Mouse (Mus musculus): ENCODE measurements at regions not wholly inside any gene's neighbourhood (a gene's known extent, or its start where the extent isn't known, plus 50 kb on each side); places are given as distances from the start of the nearest gene placed in this dataset.

DNA sequence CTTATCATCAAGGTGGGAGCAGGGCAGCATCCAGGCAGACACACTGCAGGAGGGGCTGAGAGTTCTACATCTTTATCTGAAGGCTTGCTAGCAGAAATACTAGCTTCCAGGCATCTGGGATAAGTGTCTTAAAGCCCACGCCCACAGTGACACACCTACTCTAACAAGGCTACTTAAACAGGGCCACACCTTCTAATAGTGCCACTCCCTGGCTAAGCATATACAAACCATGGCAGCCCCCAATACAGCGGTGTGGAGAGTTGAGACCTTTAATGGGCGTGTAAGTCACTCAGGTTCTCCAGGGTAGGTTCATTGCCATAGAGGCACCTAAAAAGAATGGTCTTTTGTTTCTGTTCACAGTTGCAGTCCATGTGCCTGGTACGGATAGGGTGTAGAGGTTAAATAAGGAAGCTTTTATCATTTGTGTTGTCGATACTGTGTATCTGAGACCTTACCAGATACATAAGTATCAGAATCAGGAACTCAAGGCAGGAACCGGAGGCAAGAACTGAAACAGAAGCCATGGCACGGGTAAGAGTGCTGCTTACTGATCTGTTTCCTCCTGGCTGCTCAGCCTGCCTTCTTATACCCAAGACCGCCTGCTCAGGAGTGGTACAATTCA, 69.0 kb upstream of the Atrnl1 start:
- no peak for DNase-seq (ENCODE audit: low spot score)

DNA sequence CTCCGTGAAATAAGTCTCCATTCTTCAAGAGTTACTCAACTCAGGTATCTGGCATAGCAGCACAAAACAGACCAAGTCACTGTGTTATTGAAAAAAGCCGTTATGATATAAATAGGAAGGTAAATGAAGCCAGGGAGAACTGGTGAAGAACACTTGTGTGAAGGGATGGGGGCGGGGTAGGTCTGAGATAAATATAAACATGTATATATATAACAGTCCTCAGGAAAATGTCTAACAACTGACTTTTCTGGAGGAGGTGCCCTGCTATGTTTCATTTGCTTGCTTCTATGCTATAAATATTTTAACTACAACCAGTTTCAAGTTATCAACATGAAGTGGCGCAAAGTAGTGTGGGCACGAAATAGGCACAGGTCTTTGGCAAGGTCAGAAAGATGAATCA, 68.3 kb upstream of the Atrnl1 start:
- no peak for DNase-seq (ENCODE audit: low spot score)

DNA sequence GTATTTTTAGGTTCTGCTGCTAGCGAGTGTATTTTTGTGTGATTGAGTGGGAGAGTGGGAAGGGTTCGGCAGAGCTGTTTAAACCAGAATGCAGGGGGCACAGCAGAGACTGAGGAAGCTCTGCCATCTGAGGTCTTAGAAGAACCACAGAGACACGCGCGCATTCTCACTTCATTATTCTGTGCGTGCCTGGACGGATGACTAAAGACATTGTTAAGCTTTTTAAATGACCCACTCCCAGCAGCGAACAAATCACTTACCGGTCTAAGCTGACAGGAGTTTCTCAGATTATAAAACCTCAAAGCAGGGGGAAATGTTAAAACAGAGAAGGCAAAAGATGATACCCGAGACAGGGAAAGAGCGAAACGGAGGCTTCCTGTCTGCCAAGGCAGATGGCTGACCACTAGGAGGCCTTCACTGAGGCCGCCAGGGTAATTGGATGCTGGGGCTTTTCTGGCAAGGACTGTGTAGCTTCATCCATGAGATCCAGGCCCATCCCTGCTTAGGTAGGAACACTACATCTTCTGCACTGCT, 67.1 kb upstream of the Atrnl1 start:
- peak; percentile 52 for DNase-seq (ENCODE audit: low spot score)

- no peak for DNase-seq (ENCODE audit: low spot score)
Measured at GRCm38 (mm10) chr19:57544229-57544879, 66.5 kb upstream of the Atrnl1 start.

DNA sequence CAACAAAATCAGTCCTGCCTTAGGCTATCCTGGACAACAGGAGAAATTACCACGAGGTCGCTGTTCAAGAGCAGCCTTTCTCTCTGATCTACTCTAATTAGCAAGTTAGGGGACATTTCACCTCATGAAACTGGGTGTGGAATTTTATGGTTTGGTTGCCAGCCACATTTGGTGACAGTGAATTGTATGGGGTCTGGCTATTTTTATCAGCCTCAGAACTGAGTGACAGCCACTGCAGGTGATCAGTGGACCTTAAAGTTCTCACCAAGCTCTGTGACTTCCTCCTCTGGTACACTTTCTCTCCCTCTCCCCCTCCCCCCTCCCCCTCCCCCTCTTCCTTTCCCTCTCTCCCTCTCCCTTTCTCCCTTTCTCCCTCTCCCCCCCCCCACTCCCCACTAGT, 65.8 kb upstream of the Atrnl1 start:
- no peak for DNase-seq (ENCODE audit: low spot score)

GRCm38 (mm10) chr19:57546039-57546438, 64.8 kb upstream of the Atrnl1 start:
- DNase-seq (ENCODE audit: low spot score): no peak

GRCm38 (mm10) chr19:57546519-57546918, 64.3 kb upstream of the Atrnl1 start:
- no peak for DNase-seq (ENCODE audit: low spot score)

- DNase-seq (ENCODE audit: low spot score): no peak
Measured at GRCm38 (mm10) chr19:57548093-57548492, 62.7 kb upstream of the Atrnl1 start.

DNA sequence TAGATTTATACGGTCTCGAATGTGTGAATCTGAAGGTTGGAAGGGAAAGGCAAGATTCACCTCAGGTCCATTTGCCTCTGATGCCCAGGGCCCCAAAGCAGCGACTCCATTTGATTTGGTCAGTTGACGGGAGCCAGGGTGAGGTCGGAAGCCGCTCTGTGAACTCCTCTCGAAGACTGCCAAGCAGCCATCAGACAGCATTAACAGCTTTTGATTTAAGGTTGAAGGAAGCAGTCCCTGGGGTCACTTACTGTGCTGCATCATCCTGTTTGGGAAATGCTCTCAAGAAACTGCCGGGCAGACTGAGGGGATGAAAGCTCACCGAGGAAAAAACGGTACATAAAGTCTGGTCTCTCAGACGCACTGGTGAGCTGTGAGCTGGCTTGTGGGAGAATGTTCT, 62.2 kb upstream of the Atrnl1 start:
- no peak for DNase-seq (ENCODE audit: low spot score)

- no peak for DNase-seq (ENCODE audit: low spot score)
Measured at GRCm38 (mm10) chr19:57552964-57553740, 57.7 kb upstream of the Atrnl1 start.

GRCm38 (mm10) chr19:57554086-57554485, 56.7 kb upstream of the Atrnl1 start:
- no peak for DNase-seq (ENCODE audit: low spot score)

- DNase-seq (ENCODE audit: low spot score): no peak
Measured at GRCm38 (mm10) chr19:57555313-57555712, 55.5 kb upstream of the Atrnl1 start.

GRCm38 (mm10) chr19:57558420-57558967, 52.3 kb upstream of the Atrnl1 start:
- no peak for DNase-seq (ENCODE audit: low spot score)

DNA sequence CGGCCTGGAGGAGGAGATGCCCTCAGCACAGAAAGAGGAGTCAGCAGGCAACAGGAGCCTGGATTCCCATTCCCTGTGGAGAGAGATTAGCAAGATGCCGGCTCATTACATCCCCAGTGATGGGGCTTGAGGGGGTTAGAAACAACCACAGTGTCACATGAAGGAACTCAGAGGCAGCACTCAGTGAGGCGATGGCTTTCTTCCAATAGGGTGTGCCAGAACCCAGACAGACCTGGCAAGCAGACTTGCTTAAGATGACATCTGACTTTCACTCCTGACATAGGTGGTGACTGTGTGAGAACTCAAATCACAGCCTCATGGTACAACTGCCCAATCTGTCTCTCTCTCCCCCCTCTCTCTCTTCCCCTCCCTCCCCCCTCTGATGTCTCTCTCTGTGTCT, 50.1 kb upstream of the Atrnl1 start:
- DNase-seq (ENCODE audit: low spot score): no peak
